Mouse (Mus musculus): Measurements from ENCODE around the gene Eif4h. TPM values are rescaled to one million over a fixed set of nuclear protein-coding genes. Genes with fewer than 3 reads are reported as not detected.

Gene Eif4h
- polyA plus RNA-seq, 1 experiment from 2014 or later: 556 TPM

GRCm38 (mm10) chr5:134644121-134644520 is 4.8 kb upstream of the Eif4h start:
- Histone ChIP-seq H3K27ac (replicated peaks) (no peak overlapping the region), H3K4me3 (no peak overlapping the region), H3K36me3 (no peaks in the 10 kb centered on the region), H3K4me1 (peaks cover 8% of the 10 kb centered on the region), H3K9me3 (replicated peaks) (no peaks in the 10 kb centered on the region), H3K27me3 (ENCODE audit: low read depth, poor library complexity, severe bottlenecking) (no peaks in the 10 kb centered on the region)
- 77% methylated on average over 1 of the region's 1 CpGs for WGBS
- no peak for DNase-seq (ENCODE audit: low spot score)

GRCm38 (mm10) chr5:134640371-134640770 is 1.1 kb upstream of the Eif4h start:
- Histone ChIP-seq H3K4me3 (no peak overlapping the region), H3K27me3 (ENCODE audit: low read depth, poor library complexity, severe bottlenecking) (no peaks in the 10 kb centered on the region), H3K4me1 (peaks cover 17% of the 10 kb centered on the region), H3K9me3 (replicated peaks) (no peaks in the 10 kb centered on the region), H3K27ac (replicated peaks) (peak overlapping the region; percentile 97; the same call in 1 of the 2 replicates), H3K36me3 (peaks cover 22% of the 10 kb centered on the region)
- DNase-seq (ENCODE audit: low spot score): no peak
- 95% methylated on average over 3 of the region's 3 CpGs for WGBS

GRCm38 (mm10) chr5:134638461-134639268 is 625 bp downstream of the Eif4h start:
- H3K27ac ChIP-seq (replicated peaks): peak overlapping the region; percentile 97
- under 1% methylated on average over 85 of the region's 85 CpGs for WGBS
- H3K27me3 ChIP-seq (ENCODE audit: low read depth, poor library complexity, severe bottlenecking): no peaks in the 10 kb centered on the region
- H3K4me3 ChIP-seq: peak overlapping the region; percentile 86
- no peak for DNase-seq (ENCODE audit: low spot score)
- peaks cover 39% of the 10 kb centered on the region for H3K36me3 ChIP-seq
- no peaks in the 10 kb centered on the region for H3K9me3 ChIP-seq (replicated peaks)
- H3K4me1 ChIP-seq: peaks cover 17% of the 10 kb centered on the region

- H3K27ac ChIP-seq (replicated peaks): peak overlapping the region; percentile 97
- peaks cover 47% of the 10 kb centered on the region for H3K36me3 ChIP-seq
- H3K4me1 ChIP-seq: peaks cover 17% of the 10 kb centered on the region
- 47% methylated on average over 5 of the region's 5 CpGs for WGBS
- peak overlapping the region; percentile 86 for H3K4me3 ChIP-seq
- no peak for DNase-seq (ENCODE audit: low spot score)
- no peaks in the 10 kb centered on the region for H3K9me3 ChIP-seq (replicated peaks)
- no peaks in the 10 kb centered on the region for H3K27me3 ChIP-seq (ENCODE audit: low read depth, poor library complexity, severe bottlenecking)
These were observed 1.4 kb downstream of the Eif4h start for GRCm38 (mm10) chr5:134637820-134638367.

GRCm38 (mm10) chr5:134632841-134633240 is 6.4 kb downstream of the Eif4h start:
- DNase-seq (ENCODE audit: low spot score): no peak
- Histone ChIP-seq H3K36me3 (peaks cover 97% of the 10 kb centered on the region), H3K4me1 (peaks cover 6% of the 10 kb centered on the region), H3K27ac (replicated peaks) (no peak overlapping the region), H3K9me3 (replicated peaks) (no peaks in the 10 kb centered on the region), H3K27me3 (ENCODE audit: low read depth, poor library complexity, severe bottlenecking) (no peaks in the 10 kb centered on the region), H3K4me3 (no peak overlapping the region)
- whole genome bisulfite sequencing: 78% methylated on average over 2 of the region's 2 CpGs

GRCm38 (mm10) chr5:134630835-134631234 is 8.5 kb downstream of the Eif4h start:
- no peak overlapping the region for H3K4me3 ChIP-seq
- no peaks in the 10 kb centered on the region for H3K4me1 ChIP-seq
- H3K27me3 ChIP-seq (ENCODE audit: low read depth, poor library complexity, severe bottlenecking): no peaks in the 10 kb centered on the region
- no peaks in the 10 kb centered on the region for H3K9me3 ChIP-seq (replicated peaks)
- peaks cover 99% of the 10 kb centered on the region for H3K36me3 ChIP-seq
- H3K27ac ChIP-seq (replicated peaks): no peak overlapping the region
- DNase-seq (ENCODE audit: low spot score): no peak

GRCm38 (mm10) chr5:134629508-134629907 is 9.8 kb downstream of the Eif4h start:
- H3K27me3 ChIP-seq (ENCODE audit: low read depth, poor library complexity, severe bottlenecking): no peaks in the 10 kb centered on the region
- no peak for DNase-seq (ENCODE audit: low spot score)
- peaks cover 99% of the 10 kb centered on the region for H3K36me3 ChIP-seq
- H3K4me3 ChIP-seq: no peak overlapping the region
- no peaks in the 10 kb centered on the region for H3K9me3 ChIP-seq (replicated peaks)
- no peak overlapping the region for H3K27ac ChIP-seq (replicated peaks)
- whole genome bisulfite sequencing: 90% methylated on average over 4 of the region's 4 CpGs
- no peaks in the 10 kb centered on the region for H3K4me1 ChIP-seq

GRCm38 (mm10) chr5:134622069-134622468 is 17.2 kb downstream of the Eif4h start:
- Histone ChIP-seq H3K4me1 (no peaks in the 10 kb centered on the region), H3K27ac (replicated peaks) (no peak overlapping the region), H3K36me3 (peaks cover 100% of the 10 kb centered on the region), H3K27me3 (ENCODE audit: low read depth, poor library complexity, severe bottlenecking) (no peaks in the 10 kb centered on the region), H3K4me3 (no peak overlapping the region), H3K9me3 (replicated peaks) (no peaks in the 10 kb centered on the region)
- no peak for DNase-seq (ENCODE audit: low spot score)
- 96% methylated on average over 2 of the region's 2 CpGs for WGBS

- Histone ChIP-seq H3K4me1 (no peaks in the 10 kb centered on the region), H3K27ac (replicated peaks) (no peak overlapping the region), H3K27me3 (ENCODE audit: low read depth, poor library complexity, severe bottlenecking) (no peaks in the 10 kb centered on the region), H3K36me3 (peaks cover 99% of the 10 kb centered on the region), H3K9me3 (replicated peaks) (no peaks in the 10 kb centered on the region), H3K4me3 (no peak overlapping the region)
- 95% methylated on average over 16 of the region's 16 CpGs for WGBS
- no peak for DNase-seq (ENCODE audit: low spot score)
These were observed 18.1 kb downstream of the Eif4h start for GRCm38 (mm10) chr5:134621099-134621640.

- Histone ChIP-seq H3K9me3 (replicated peaks) (no peaks in the 10 kb centered on the region), H3K27me3 (ENCODE audit: low read depth, poor library complexity, severe bottlenecking) (no peaks in the 10 kb centered on the region), H3K4me3 (no peak overlapping the region), H3K27ac (replicated peaks) (no peak overlapping the region), H3K4me1 (no peaks in the 10 kb centered on the region), H3K36me3 (peaks cover 99% of the 10 kb centered on the region)
- DNase-seq (ENCODE audit: low spot score): no peak
- 95% methylated on average over 9 of the region's 9 CpGs for WGBS
These were observed 18.8 kb downstream of the Eif4h start for GRCm38 (mm10) chr5:134620457-134620856.

- no peak overlapping the region for H3K4me3 ChIP-seq
- H3K27ac ChIP-seq (replicated peaks): no peak overlapping the region
- H3K4me1 ChIP-seq: no peaks in the 10 kb centered on the region
- DNase-seq (ENCODE audit: low spot score): peak; percentile 48
- no peaks in the 10 kb centered on the region for H3K27me3 ChIP-seq (ENCODE audit: low read depth, poor library complexity, severe bottlenecking)
- H3K9me3 ChIP-seq (replicated peaks): no peaks in the 10 kb centered on the region
- WGBS: 64% methylated on average over 3 of the region's 3 CpGs
- peaks cover 76% of the 10 kb centered on the region for H3K36me3 ChIP-seq
These were observed 22.2 kb downstream of the Eif4h start for GRCm38 (mm10) chr5:134617071-134617470.

GRCm38 (mm10) chr5:134615780-134616179 is 23.5 kb downstream of the Eif4h start:
- no peak overlapping the region for H3K4me3 ChIP-seq
- H3K36me3 ChIP-seq: peaks cover 63% of the 10 kb centered on the region
- 0 out of 2 replicates have a peak, but pooled peaks cover 2% of the 10 kb centered on the region for H3K4me1 ChIP-seq
- H3K27ac ChIP-seq (replicated peaks): no peak overlapping the region
- WGBS: 76% methylated on average over 4 of the region's 4 CpGs
- H3K9me3 ChIP-seq (replicated peaks): no peaks in the 10 kb centered on the region
- no peaks in the 10 kb centered on the region for H3K27me3 ChIP-seq (ENCODE audit: low read depth, poor library complexity, severe bottlenecking)
- no peak for DNase-seq (ENCODE audit: low spot score)

GRCm38 (mm10) chr5:134615380-134615779 is 23.9 kb downstream of the Eif4h start:
- Histone ChIP-seq H3K27me3 (ENCODE audit: low read depth, poor library complexity, severe bottlenecking) (no peaks in the 10 kb centered on the region), H3K27ac (replicated peaks) (no peak overlapping the region), H3K4me1 (0 out of 2 replicates have a peak, but pooled peaks cover 2% of the 10 kb centered on the region), H3K9me3 (replicated peaks) (no peaks in the 10 kb centered on the region), H3K4me3 (no peak overlapping the region), H3K36me3 (peaks cover 59% of the 10 kb centered on the region)
- WGBS: 87% methylated on average over 8 of the region's 8 CpGs
- DNase-seq (ENCODE audit: low spot score): no peak
